Comparison of ENCODE assay signal across 7 mouse cellular contexts in the genomic region with DNA sequence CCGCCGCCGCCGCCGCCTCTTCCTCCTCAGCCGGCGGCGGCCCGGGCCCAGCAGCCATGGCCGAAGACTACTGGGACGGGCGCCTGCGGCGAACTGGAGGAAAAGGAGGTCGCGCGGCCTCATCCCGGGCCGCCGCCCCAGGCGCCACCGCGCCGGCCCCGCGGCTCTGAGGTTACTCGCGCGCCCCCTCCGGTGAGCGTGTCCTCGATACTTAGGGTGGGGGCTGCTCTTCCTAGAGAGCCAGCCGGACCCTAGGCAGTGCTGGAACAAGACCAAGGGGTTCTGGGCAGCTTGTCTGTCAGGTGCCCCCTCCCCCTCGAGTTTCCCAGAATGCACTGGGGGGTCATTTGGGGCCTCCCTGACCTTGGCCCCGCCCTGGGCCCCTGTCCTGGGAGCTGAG. TPM values are rescaled to one million over a fixed set of nuclear protein-coding genes. Genes with fewer than 3 reads are reported as not detected.
DNase-seq lines count a peak whose midpoint lies in the region; ATAC-seq lines count a peak whose summit lies in the region.

No protein-coding gene starts in this region.

- DNase-seq in adrenal gland, adult 8-10 months = peak; percentile 54
- peak; percentile 81 for DNase-seq in embryo, embryonic 10.5 days (ENCODE audit: low spot score)
- peak; percentile 74 for DNase-seq in gastrocnemius, postnatal 14 days
- peak; percentile 73 for DNase-seq in intestine, embryonic 14.5 days (ENCODE audit: low spot score)
- DNase-seq in left cerebral cortex, postnatal 14 days (ENCODE audit: low spot score in 2 of 2) = peak; percentile 14 to 55
- DNase-seq in right cerebral cortex, postnatal 4 days = peak; percentile 54

- intact Hi-C loops in gastrocnemius, postnatal 14 days (cut with DNase I; ENCODE audit: low total_unique reads) = no loop called here
- intact Hi-C loops in left cerebral cortex, postnatal 14 days (cut with DNase I) = no loop called here

- H3K4me1 ChIP-seq in intestine, embryonic 14.5 days (replicated peaks; ENCODE audit: control insufficient read depth, insufficient read depth, low read length) = no peaks in the 10 kb centered on the region; the same call in 1 of the 2 replicates

- H3K4me2 ChIP-seq in intestine, embryonic 14.5 days (ENCODE audit: low read length) = peak overlapping the region; percentile 68

- 5% methylated on average over 25 of the region's 35 CpGs for WGBS in intestine, embryonic 14.5 days

- peak overlapping the region; percentile 60 for H3K4me3 ChIP-seq in intestine, embryonic 14.5 days (ENCODE audit: low read depth, low read length)

- peaks cover 9% of the 10 kb centered on the region for H3K36me3 ChIP-seq in intestine, embryonic 14.5 days (ENCODE audit: control insufficient read depth, insufficient read depth, low read length)

- peak; percentile 48 for ATAC-seq in intestine, embryonic 14.5 days (replicated peaks; ENCODE audit: low FRiP score, low TSS enrichment, low read depth)
- ATAC-seq in megakaryocyte progenitor cell, adult 5-6 weeks (replicated peaks; ENCODE audit: poor library complexity) = peak; percentile 23

- H3K9ac ChIP-seq in intestine, embryonic 14.5 days (ENCODE audit: low read length) = peak overlapping the region; percentile 80

- peak overlapping the region; percentile 94 for H3K27ac ChIP-seq in intestine, embryonic 14.5 days (ENCODE audit: low read depth)

- H3K9me3 ChIP-seq in intestine, embryonic 14.5 days (ENCODE audit: control insufficient read depth, low read length) = no peaks in the 10 kb centered on the region

- H3K27me3 ChIP-seq in intestine, embryonic 14.5 days (replicated peaks; ENCODE audit: control insufficient read depth, insufficient read depth, low read length) = no peaks in the 10 kb centered on the region

RNA-seq across cellular contexts. Expression of gene Cdk16, which starts 0.9 kb away (rescaled TPM):
- 100 to 1,000 TPM; 143 to 182 (median 161) TPM for total RNA-seq in adrenal gland, adult 8-10 months (2022)
- total RNA-seq in gastrocnemius, postnatal 14 days (2021) = 100 to 1,000 TPM; 122 TPM
- polyA plus RNA-seq in intestine, embryonic 14.5 days (2014; fragmentation: Nextera tagmentation; extraction: Ambion mirVana) = 74.6 and 81.6 TPM in 2 replicates
- total RNA-seq in left cerebral cortex, postnatal 14 days (2021) = 100 to 1,000 TPM; 321 to 335 TPM
- total RNA-seq in megakaryocyte progenitor cell, adult 5-6 weeks (2015) = 49.2 and 49.8 TPM in 2 replicates
- 25.4 and 29.7 TPM in 2 replicates for total RNA-seq in megakaryocyte progenitor cell, adult 5-6 weeks (2017)

RNA-seq across cellular contexts. Expression of gene Usp11, which starts 15.1 kb away (rescaled TPM):
- 10 to 100 TPM; 35.6 to 56.0 (median 46.1) TPM for total RNA-seq in adrenal gland, adult 8-10 months (2022)
- 1 to 10 TPM; 3.1 to 3.4 TPM for total RNA-seq in gastrocnemius, postnatal 14 days (2021)
- 36.9 and 41.6 TPM in 2 replicates for polyA plus RNA-seq in intestine, embryonic 14.5 days (2014; fragmentation: Nextera tagmentation; extraction: Ambion mirVana)
- total RNA-seq in left cerebral cortex, postnatal 14 days (2021) = 10 to 100 TPM; 90.5 to 91.9 TPM
- 30.6 and 32.5 TPM in 2 replicates for total RNA-seq in megakaryocyte progenitor cell, adult 5-6 weeks (2015)
- total RNA-seq in megakaryocyte progenitor cell, adult 5-6 weeks (2017) = 32.2 and 36.7 TPM in 2 replicates

RNA-seq across cellular contexts. Expression of gene Uba1, which starts 30.5 kb away (rescaled TPM):
- total RNA-seq in adrenal gland, adult 8-10 months (2022) = 100 to 1,000 TPM; 423 to 601 (median 476) TPM
- total RNA-seq in gastrocnemius, postnatal 14 days (2021) = 100 to 1,000 TPM; 154 to 161 TPM
- polyA plus RNA-seq in intestine, embryonic 14.5 days (2014; fragmentation: Nextera tagmentation; extraction: Ambion mirVana) = 189 and 191 TPM in 2 replicates
- total RNA-seq in left cerebral cortex, postnatal 14 days (2021) = 100 to 1,000 TPM; 390 to 391 TPM
- total RNA-seq in megakaryocyte progenitor cell, adult 5-6 weeks (2015) = 158 and 174 TPM in 2 replicates
- total RNA-seq in megakaryocyte progenitor cell, adult 5-6 weeks (2017) = 151 and 156 TPM in 2 replicates

Comparison
In these comparisons a context has a peak if more than half of its experiments do, and no peak if none do; other contexts are left out.
1. Peak in every context shown above with its lines: DNase-seq, ATAC-seq, H3K4me3 ChIP-seq and H3K27ac ChIP-seq.
2. RNA of gene Usp11, which starts 15.1 kb away (total RNA-seq): 90.5 to 91.9 TPM in left cerebral cortex, postnatal 14 days, 35.6 to 56.0 TPM in adrenal gland, adult 8-10 months and 30.6 to 36.7 TPM in megakaryocyte progenitor cell, adult 5-6 weeks; 3.1 to 3.4 TPM in gastrocnemius, postnatal 14 days; every median in the first group is over 4 times any median in the second.